Mouse (Mus musculus) hindbrain, embryonic 15.5 days (tissue): ENCODE measurements around the gene Ctso. TPM values are rescaled to one million over a fixed set of nuclear protein-coding genes. Genes with fewer than 3 reads are reported as not detected.

Experiments
- ATAC-seq: fragments of 200-750 bp; cut with Nextera tagmentation; 2 replicates; pipeline ENCODE4 v1.8.0; 2017; ENCODE audit warnings: low read depth, moderate number of reproducible peaks, moderate TSS enrichment; ENCODE audit not compliant: low FRiP score
- H3K27ac ChIP-seq: fragments of 300-500 bp; sonication (generic); replicated peaks from 2 replicates; pipeline ENCODE4 v1.5.1; 2015; ENCODE audit warnings: mild to moderate bottlenecking, inconsistent platforms
- H3K27me3 ChIP-seq: fragments of 300-500 bp; sonication (generic); 2 replicates; pipeline ENCODE4 v1.6.1; 2015; ENCODE audit warnings: control low read depth, inconsistent platforms
- H3K36me3 ChIP-seq: fragments of 300-500 bp; sonication (generic); 2 replicates; pipeline ENCODE4 v1.6.1; 2015; ENCODE audit warnings: control low read depth, inconsistent platforms
- H3K4me1 ChIP-seq: fragments of 300-500 bp; sonication (generic); replicated peaks from 2 replicates; pipeline ENCODE4 v1.6.1; 2015; ENCODE audit warnings: control low read depth, inconsistent platforms
- H3K4me2 ChIP-seq: fragments of 300-500 bp; sonication (generic); 2 replicates; pipeline ENCODE4 v1.6.1; 2015; ENCODE audit warnings: moderate library complexity, mild to moderate bottlenecking, inconsistent platforms
- H3K4me3 ChIP-seq: fragments of 300-500 bp; sonication (generic); 2 replicates; pipeline ENCODE4 v1.5.1; 2015; ENCODE audit warnings: mild to moderate bottlenecking, inconsistent platforms
- H3K9ac ChIP-seq: fragments of 300-500 bp; sonication (generic); 2 replicates; pipeline ENCODE4 v1.6.1; 2015; ENCODE audit warnings: inconsistent platforms
- H3K9me3 ChIP-seq: fragments of 300-500 bp; sonication (generic); 2 replicates; pipeline ENCODE4 v1.6.1; 2016; ENCODE audit warnings: control low read depth, inconsistent platforms
- WGBS: fragments of 180-500 bp; shearing (Covaris S2); methylation state at CpG from one replicate; pipeline ENCODE4 v1.1.7; 2015; 5-methylcytosine and 5-hydroxymethylcytosine counted together
- polyA plus RNA-seq: library from polyadenylated mRNA; unstranded; fragments of >200 nt; fragmentation: Nextera tagmentation; extraction: Ambion mirVana; gene quantifications from 2 replicates; pipeline ENCODE4 v1.2.1, GENCODE M21; 2015

Gene Ctso
- polyA plus RNA-seq, 1 experiment from 2014 or later: 10.3 TPM

GRCm38 (mm10) chr3:81995988-81996387, 63.6 kb downstream of the Ctso start:
- Histone ChIP-seq H3K27me3 (no peaks in the 10 kb centered on the region), H3K4me1 (no peaks in the 10 kb centered on the region), H3K4me2 (no peak overlapping the region), H3K27ac (no peak overlapping the region), H3K9me3 (no peaks in the 10 kb centered on the region), H3K36me3 (no peaks in the 10 kb centered on the region), H3K4me3 (no peak overlapping the region), H3K9ac (no peak overlapping the region)
- 4% methylated on average over 1 of the region's 1 CpGs for WGBS
- ATAC-seq: no peak

Other genes starting within 250 kb of the Ctso start
- 0.18 and 0.29 TPM in 2 replicates for gene Tdo2, start 43.6 kb downstream of the Ctso start, polyA plus RNA-seq
- not detected in 2 replicates for gene Asic5, start 49.7 kb downstream of the Ctso start, polyA plus RNA-seq
- 50.3 and 50.9 TPM in 2 replicates for gene Gucy1b1, start 142.1 kb downstream of the Ctso start, polyA plus RNA-seq
- gene Gucy1a1, start 213.2 kb downstream of the Ctso start, polyA plus RNA-seq: 23.7 and 26.2 TPM in 2 replicates